Mouse (Mus musculus) heart, adult 18-20 months (tissue): ENCODE measurements at regions not wholly inside any gene's neighbourhood (a gene's known extent, or its start where the extent isn't known, plus 50 kb on each side); places are given as distances from the start of the nearest gene placed in this dataset.

Experiments
- DNase-seq, 2 experiments: peaks; one replicate each; pipeline ENCODE4 v3.0.0; 2021 to 2022; ENCODE audit warnings: mixed read lengths in 1 of 2

- peak; percentile 11 to 18 for DNase-seq
These were observed 95.6 kb upstream of the Bdnf start for GRCm38 (mm10) chr2:109578870-109579310.

GRCm38 (mm10) chr2:109618341-109619058 is 56.0 kb upstream of the Bdnf start:
- DNase-seq: no peak

GRCm38 (mm10) chr2:109619676-109620075 is 54.8 kb upstream of the Bdnf start:
- no peak for DNase-seq

GRCm38 (mm10) chr2:109621595-109621994 is 52.9 kb upstream of the Bdnf start:
- no peak for DNase-seq
